Mouse (Mus musculus): ENCODE data around the gene Map1b. TPM values are rescaled to one million over a fixed set of nuclear protein-coding genes. Genes with fewer than 3 reads are reported as not detected.

The Map1b gene
- polyA plus RNA-seq, 1 experiment: not detected

DNA sequence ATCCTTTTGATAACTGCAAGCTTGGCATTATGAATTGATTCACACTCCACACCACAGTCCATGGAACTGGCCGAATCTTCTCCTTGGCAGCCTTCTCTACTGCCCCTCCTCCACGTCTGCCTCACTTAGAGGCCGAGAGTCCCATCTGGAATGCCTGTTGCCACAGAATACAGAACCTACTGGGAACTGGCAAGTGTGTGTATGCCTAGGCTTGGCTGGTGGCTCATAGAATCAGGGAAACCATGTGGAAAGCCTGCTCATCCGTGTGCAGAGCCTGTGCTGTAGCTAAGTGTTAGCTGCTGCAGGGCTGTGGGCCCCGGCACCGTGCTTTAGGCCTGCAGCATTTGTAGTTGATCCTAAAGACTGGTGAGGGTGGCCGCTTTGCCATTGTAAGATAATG, 119.1 kb downstream of the Map1b start:
- Histone ChIP-seq H3K4me3 (replicated peaks) (no peak overlapping the region), H3K4me1 (peaks cover 29% of the 10 kb centered on the region), H3K36me3 (replicated peaks; ENCODE audit: low read length) (peaks cover 30% of the 10 kb centered on the region), H3K27me3 (replicated peaks) (no peaks in the 10 kb centered on the region), H3K9me3 (no peaks in the 10 kb centered on the region)
- TF ChIP-seq GATA1 (IDR thresholded peaks at IDR 0.05; ENCODE audit: borderline replicate concordance, low read length) (no peak), FLI1 (IDR thresholded peaks at IDR 0.05; ENCODE audit: low read length) (no peak)

DNA sequence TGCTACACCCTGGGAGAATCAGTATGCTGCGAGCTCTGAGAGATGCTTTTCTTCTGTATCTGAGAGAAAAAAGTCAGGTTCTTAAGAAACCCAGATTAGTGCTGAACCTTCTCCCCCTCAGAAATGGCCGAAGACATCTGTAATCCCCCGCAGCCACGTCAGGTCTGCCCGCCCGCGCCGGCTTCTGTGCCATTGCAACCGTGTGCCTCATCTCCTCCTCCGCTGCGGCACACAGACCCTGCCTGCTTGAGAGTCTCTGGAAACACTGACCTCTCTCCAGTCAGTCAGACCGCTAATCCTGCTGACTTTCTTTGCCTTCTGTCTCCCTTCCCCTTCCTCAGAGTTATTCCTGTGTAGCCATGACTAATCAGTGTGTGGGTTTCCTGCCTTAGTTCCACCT, 120.8 kb downstream of the Map1b start:
- Histone ChIP-seq H3K4me3 (replicated peaks) (no peak overlapping the region), H3K9me3 (no peaks in the 10 kb centered on the region), H3K27me3 (replicated peaks) (no peaks in the 10 kb centered on the region), H3K36me3 (replicated peaks; ENCODE audit: low read length) (peaks cover 26% of the 10 kb centered on the region), H3K4me1 (peaks cover 37% of the 10 kb centered on the region)
- TF ChIP-seq GATA1 (IDR thresholded peaks at IDR 0.05; ENCODE audit: borderline replicate concordance, low read length) (no peak), FLI1 (IDR thresholded peaks at IDR 0.05; ENCODE audit: low read length) (no peak)

DNA sequence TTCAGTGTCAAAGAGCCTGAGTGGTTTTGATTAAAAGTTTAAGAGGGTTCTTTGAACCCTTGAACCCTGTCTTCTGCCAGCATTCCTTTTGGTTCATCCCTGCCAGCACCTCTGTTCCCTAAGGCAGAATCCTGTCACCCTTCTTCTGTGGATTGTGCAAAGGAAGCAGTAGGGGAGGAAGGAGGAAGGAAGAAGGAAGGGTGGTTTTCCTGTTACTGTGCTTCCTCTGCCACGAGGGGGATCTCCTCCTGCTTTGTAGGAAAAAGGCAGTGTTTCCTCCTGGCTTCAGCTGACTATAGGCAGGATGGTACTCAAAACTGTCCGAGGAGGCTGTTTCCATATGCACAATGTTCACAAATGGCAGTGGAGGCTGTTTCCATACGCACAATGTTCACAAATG, 121.6 kb downstream of the Map1b start:
- H3K27me3 ChIP-seq (replicated peaks): no peaks in the 10 kb centered on the region

GRCm38 (mm10) chr13:99393128-99393527, 123.2 kb downstream of the Map1b start:
- no peak overlapping the region for H3K4me3 ChIP-seq (replicated peaks)
- TF ChIP-seq GATA1 (IDR thresholded peaks at IDR 0.05; ENCODE audit: borderline replicate concordance, low read length) (no peak), FLI1 (IDR thresholded peaks at IDR 0.05; ENCODE audit: low read length) (no peak)
- H3K27me3 ChIP-seq (replicated peaks): no peaks in the 10 kb centered on the region
- H3K4me1 ChIP-seq: peaks cover 43% of the 10 kb centered on the region
- no peaks in the 10 kb centered on the region for H3K9me3 ChIP-seq
- H3K36me3 ChIP-seq (replicated peaks; ENCODE audit: low read length): peaks cover 13% of the 10 kb centered on the region

More for the DNA sequence above, 121.6 kb downstream of the Map1b start:
- Histone ChIP-seq H3K4me3 (replicated peaks) (no peak overlapping the region), H3K4me1 (peaks cover 37% of the 10 kb centered on the region), H3K36me3 (replicated peaks; ENCODE audit: low read length) (peaks cover 21% of the 10 kb centered on the region), H3K9me3 (no peaks in the 10 kb centered on the region)
- TF ChIP-seq FLI1 (IDR thresholded peaks at IDR 0.05; ENCODE audit: low read length) (no peak), GATA1 (IDR thresholded peaks at IDR 0.05; ENCODE audit: borderline replicate concordance, low read length) (no peak)

GRCm38 (mm10) chr13:99391417-99391816, 124.9 kb downstream of the Map1b start:
- Histone ChIP-seq H3K4me3 (replicated peaks) (no peak overlapping the region), H3K36me3 (replicated peaks; ENCODE audit: low read length) (peaks cover 7% of the 10 kb centered on the region), H3K27me3 (replicated peaks) (no peaks in the 10 kb centered on the region), H3K9me3 (no peaks in the 10 kb centered on the region), H3K4me1 (peaks cover 51% of the 10 kb centered on the region)
- TF ChIP-seq GATA1 (IDR thresholded peaks at IDR 0.05; ENCODE audit: borderline replicate concordance, low read length): no peak
- no peak for TF ChIP-seq FLI1 (IDR thresholded peaks at IDR 0.05; ENCODE audit: low read length)

GRCm38 (mm10) chr13:99387901-99388811, 128.2 kb downstream of the Map1b start:
- Histone ChIP-seq H3K4me1 (peaks cover 53% of the 10 kb centered on the region), H3K27me3 (replicated peaks) (no peaks in the 10 kb centered on the region), H3K9me3 (no peaks in the 10 kb centered on the region), H3K4me3 (replicated peaks) (no peak overlapping the region), H3K36me3 (replicated peaks; ENCODE audit: low read length) (peaks cover 17% of the 10 kb centered on the region)
- TF ChIP-seq GATA1 (IDR thresholded peaks at IDR 0.05; ENCODE audit: borderline replicate concordance, low read length) (no peak), FLI1 (IDR thresholded peaks at IDR 0.05; ENCODE audit: low read length) (no peak)

GRCm38 (mm10) chr13:99386341-99386740, 130.0 kb downstream of the Map1b start:
- Histone ChIP-seq H3K27me3 (replicated peaks) (no peaks in the 10 kb centered on the region), H3K4me1 (peaks cover 56% of the 10 kb centered on the region), H3K36me3 (replicated peaks; ENCODE audit: low read length) (peaks cover 17% of the 10 kb centered on the region), H3K4me3 (replicated peaks) (no peak overlapping the region), H3K9me3 (no peaks in the 10 kb centered on the region)
- TF ChIP-seq GATA1 (IDR thresholded peaks at IDR 0.05; ENCODE audit: borderline replicate concordance, low read length): no peak
- no peak for TF ChIP-seq FLI1 (IDR thresholded peaks at IDR 0.05; ENCODE audit: low read length)

DNA sequence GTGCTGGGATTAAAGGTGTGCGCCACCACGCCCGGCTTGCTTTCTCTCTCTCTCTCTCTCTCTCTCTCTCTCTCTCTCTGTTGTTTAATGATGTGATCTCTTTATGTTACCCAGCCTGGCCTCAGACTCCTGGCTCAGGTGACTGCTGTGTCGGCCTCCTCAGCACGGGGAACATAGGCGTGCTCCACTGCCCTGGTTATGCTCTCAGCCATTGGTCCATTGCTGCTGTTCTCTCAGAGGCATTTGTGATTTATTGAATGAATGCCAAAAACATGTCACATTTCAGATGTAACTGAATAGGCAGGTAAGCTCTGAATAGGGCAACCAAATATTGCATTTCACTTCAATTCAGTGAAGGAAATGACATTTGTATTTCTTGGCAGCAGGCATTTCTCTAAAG, 130.4 kb downstream of the Map1b start:
- H3K27me3 ChIP-seq (replicated peaks): no peaks in the 10 kb centered on the region
- H3K9me3 ChIP-seq: no peaks in the 10 kb centered on the region

GRCm38 (mm10) chr13:99384555-99385203, 131.7 kb downstream of the Map1b start:
- H3K27me3 ChIP-seq (replicated peaks): no peaks in the 10 kb centered on the region
- TF ChIP-seq GATA1 (IDR thresholded peaks at IDR 0.05; ENCODE audit: borderline replicate concordance, low read length) (no peak), FLI1 (IDR thresholded peaks at IDR 0.05; ENCODE audit: low read length) (no peak)
- H3K9me3 ChIP-seq: no peaks in the 10 kb centered on the region
- H3K36me3 ChIP-seq (replicated peaks; ENCODE audit: low read length): peaks cover 14% of the 10 kb centered on the region
- H3K4me1 ChIP-seq: peaks cover 57% of the 10 kb centered on the region
- H3K4me3 ChIP-seq (replicated peaks): no peak overlapping the region

More for the DNA sequence above, 130.4 kb downstream of the Map1b start:
- TF ChIP-seq GATA1 (IDR thresholded peaks at IDR 0.05; ENCODE audit: borderline replicate concordance, low read length) (no peak), FLI1 (IDR thresholded peaks at IDR 0.05; ENCODE audit: low read length) (no peak)
- Histone ChIP-seq H3K4me3 (replicated peaks) (no peak overlapping the region), H3K4me1 (peaks cover 56% of the 10 kb centered on the region), H3K36me3 (replicated peaks; ENCODE audit: low read length) (peaks cover 17% of the 10 kb centered on the region)

DNA sequence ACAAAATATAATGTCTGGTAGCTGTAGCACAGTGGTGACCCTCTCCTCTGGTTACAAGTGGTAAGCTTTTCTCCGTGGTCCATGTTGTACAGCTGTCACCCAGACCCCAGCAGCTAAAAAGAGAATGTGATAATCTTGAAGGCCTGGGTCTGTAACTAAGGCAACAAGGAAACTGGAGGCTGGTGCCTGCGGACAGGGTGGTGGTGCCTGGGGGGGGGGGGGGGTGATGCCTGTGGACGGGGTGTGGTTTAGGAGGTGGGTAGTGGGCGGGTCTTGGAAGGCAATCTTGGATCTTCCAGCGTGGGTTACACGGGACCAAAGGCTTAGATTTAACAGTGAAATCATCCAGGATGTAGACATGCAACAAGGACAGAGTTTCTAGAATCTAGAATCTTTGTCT, 134.0 kb downstream of the Map1b start:
- Histone ChIP-seq H3K9me3 (no peaks in the 10 kb centered on the region), H3K4me1 (peaks cover 43% of the 10 kb centered on the region), H3K27me3 (replicated peaks) (no peaks in the 10 kb centered on the region), H3K4me3 (replicated peaks) (peak overlapping the region; percentile 65), H3K36me3 (replicated peaks; ENCODE audit: low read length) (peaks cover 16% of the 10 kb centered on the region)
- TF ChIP-seq FLI1 (IDR thresholded peaks at IDR 0.05; ENCODE audit: low read length) (no peak), GATA1 (IDR thresholded peaks at IDR 0.05; ENCODE audit: borderline replicate concordance, low read length) (no peak)
